Mouse (Mus musculus) induced T-regulatory cell, adult 2 months (primary cell): ENCODE measurements at regions not wholly inside any gene's neighbourhood (a gene's known extent, or its start where the extent isn't known, plus 50 kb on each side); places are given as distances from the start of the nearest gene placed in this dataset.
A peak's percentile ranks its signal among the peaks of the same experiment; 100 is the strongest.

ENCODE experiments used
- DNase-seq: peaks from one replicate; pipeline ENCODE4 v3.0.0-alpha.2; 2012; ENCODE audit warnings: low read depth

DNA sequence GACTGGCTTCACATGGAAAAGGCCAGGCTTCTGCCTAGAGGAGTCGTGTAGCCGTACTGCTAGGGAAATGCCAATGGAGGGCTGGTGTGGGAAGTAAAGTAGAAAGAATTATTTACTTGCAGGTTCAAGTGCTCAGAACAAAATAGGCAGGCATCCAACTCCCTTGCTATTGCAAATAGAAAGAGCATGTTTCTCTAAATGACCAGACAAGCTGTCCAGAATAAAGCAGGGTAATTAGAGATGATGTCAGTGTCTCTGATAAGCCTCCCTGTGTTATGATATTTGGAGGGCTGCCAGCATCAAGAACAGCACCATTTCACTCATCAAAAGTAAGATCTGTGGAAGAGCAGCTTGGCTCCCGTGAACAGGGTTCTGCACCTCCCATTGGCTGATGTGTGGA is 192.4 kb downstream of the Usp46 start:
- DNase-seq, result no peak

DNA sequence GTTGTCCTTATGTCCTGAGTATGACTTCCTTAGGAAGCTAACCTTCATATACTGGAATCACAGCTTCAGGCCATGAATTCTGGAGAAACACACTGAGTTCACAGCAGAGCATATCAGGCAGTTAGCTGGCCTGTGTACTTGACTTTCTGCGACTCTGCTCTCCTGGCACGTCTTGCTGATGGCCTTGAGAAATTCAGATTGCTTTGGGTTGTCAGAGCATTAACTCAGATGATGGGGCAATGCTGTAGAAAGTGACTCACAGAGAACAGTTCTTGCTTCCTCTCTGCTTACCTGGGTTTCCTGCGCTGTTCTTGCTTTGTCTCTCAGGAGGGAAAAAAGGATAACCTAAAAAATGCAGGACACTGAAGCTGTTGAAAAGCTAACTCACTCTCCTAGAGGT is 187.3 kb downstream of the Usp46 start:
- DNase-seq, result no peak

DNA sequence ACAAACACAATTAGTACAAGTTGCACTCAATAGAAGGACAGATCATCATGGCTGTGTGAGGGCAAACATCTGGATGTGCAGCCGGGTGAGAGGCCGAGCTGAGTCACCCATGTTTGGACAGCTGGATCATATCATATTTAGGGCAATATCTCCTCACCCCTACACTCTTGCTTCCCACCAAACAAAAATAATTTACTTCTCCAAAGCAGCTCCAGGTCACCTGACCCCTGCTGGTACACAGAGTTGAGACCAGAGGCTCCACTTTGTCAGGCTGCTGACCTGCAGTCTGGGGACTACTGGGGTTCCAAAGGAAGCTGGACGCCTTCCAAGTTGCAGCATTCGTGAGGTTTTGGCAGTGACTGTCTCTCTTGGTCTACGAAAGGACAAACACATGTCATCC is 186.3 kb downstream of the Usp46 start:
- DNase-seq, result no peak

DNA sequence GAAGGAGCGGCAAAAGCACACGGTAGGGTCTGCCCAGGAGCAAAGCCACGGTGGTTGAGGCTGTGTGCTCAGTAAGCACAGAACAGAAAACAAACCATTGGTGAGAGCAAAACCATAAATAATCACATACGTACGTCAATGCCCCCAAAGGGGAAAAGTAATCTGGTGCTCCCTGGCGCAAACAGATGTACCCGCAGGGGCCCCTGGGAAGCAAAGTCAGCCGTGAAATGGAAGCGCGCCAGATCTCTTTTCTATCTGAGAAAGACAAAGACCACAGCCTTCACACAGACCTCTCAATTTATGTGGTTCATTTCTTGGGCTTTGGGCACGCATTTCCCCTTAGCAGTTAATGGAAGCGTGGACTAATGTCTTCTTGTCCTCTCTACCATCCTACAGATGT is 183.2 kb downstream of the Usp46 start:
- no peak for DNase-seq

DNA sequence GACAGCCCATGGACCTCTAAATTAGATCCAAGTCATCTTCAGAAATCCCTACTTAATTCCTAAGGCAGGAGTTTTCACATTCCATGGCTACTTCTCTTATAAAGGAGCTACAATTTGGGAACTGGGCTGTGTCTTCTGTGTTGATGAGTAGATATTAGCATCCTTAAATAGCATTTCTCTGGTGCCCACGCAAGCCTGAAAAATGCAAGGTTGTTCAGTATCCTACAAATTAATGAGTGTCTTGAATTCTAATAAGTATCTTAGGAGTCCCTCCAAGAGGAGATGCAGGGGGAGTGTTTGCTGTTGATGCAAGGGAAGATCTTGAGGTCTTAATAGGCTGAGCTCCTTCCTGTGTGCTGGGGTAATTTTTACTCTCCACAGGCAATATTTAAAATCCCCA is 182.5 kb downstream of the Usp46 start:
- no peak for DNase-seq

DNA sequence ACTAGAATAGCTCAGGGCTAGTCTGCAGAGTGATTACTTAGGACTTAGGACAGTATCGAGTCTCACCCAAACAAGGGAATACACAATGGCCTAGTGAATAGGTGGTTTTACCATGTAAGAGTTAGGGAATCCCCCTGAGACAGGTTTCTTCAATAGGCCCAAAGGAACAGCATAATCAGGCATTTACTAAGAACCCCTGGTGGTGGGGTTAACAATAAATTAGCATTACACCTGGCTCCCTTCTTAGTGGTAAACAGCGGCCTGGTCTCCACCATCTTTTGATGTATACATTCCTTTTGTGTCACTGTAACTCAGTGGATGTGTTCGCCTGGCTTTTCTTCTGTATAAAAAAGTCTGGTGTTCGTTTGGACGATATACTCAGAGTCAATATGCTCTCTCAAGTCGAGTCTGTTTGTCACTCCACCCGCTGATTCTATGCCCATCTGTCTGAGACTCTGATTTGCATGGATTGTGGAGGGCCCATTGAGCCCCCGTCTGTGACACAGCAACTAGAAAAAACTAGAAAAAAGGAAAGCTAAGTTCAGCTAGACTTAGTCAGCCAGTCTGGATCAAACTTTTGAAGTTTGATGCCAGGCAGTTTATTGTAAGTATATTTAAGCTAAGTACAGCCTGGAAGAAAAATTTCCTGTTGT is 180.8 kb downstream of the Usp46 start:
- DNase-seq, result no peak

DNA sequence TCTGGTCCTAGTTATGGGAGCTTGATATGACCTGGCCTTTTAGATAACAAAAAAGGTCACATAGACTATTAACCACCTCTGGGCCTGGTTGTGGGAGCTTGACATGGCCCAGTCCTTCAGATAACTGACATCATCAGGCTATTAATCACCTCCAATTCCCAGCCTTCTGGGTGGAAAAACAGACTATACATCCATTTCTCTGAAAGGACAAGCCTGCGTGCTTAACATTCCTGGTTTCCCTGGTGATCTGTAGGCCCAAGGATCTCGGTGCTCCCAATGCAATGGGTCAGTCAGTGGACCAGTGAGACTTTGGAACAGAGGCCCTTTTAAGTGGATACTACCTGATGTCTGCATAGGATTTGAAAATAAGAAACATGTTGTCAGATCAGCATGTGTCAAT is 179.8 kb downstream of the Usp46 start:
- no peak for DNase-seq

DNA sequence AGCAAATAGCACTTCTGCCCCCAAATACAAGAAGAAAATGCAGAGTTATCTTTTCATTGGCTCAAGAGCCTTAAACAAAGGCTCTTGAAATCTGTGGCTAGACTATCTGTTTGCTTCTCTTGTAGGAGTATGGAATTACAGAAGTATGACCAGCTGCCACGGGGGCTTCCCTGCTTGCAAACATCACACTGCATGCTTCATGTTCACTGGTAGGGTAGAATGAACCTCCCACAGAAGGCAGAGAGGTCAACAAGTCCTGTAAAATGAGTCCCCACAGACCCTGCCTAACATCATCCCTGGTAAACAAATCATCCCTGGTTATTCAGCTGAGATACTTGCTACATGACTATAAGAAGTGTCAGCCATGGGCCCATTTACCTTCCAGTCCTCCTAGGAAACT is 178.9 kb downstream of the Usp46 start:
- DNase-seq, result no peak

DNA sequence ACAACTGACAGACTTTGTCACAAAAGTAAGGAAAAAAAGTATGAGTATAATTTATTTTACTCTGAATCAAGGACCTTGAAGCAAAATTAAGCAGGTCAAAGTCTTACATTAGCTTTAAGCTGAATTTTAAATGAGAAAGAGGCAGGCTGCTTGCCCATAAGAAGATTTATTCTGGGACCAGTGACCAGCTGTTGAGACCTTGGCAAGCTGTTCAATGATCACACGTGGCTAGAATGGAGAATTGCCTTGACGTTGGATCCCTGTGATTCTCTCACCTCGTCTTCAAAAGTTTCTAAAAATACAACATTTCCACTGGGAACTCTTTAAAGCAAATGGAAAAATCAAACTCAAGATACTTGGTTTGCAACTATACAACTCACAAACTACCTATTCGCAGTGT is 177.3 kb downstream of the Usp46 start:
- DNase-seq, result no peak

DNA sequence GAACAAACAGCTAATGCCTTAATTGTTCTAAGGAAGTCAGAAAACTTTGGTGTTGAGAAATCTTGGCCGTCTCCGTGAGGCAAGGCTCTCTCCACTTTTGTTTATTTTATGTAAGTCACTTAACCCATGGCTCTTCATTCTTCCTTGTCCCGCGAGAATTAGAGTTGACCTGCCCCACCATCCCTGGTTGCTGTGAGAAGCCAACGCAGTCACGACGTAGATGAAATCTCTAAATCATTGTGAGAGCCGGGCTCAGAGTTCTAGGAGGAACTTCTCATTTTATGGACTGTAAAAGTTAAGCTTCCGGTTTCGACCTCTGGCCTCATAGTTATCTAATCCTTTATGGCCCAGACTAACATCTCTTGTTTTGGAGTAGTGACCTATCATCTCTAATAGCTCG is 176.6 kb downstream of the Usp46 start:
- DNase-seq, result no peak

DNA sequence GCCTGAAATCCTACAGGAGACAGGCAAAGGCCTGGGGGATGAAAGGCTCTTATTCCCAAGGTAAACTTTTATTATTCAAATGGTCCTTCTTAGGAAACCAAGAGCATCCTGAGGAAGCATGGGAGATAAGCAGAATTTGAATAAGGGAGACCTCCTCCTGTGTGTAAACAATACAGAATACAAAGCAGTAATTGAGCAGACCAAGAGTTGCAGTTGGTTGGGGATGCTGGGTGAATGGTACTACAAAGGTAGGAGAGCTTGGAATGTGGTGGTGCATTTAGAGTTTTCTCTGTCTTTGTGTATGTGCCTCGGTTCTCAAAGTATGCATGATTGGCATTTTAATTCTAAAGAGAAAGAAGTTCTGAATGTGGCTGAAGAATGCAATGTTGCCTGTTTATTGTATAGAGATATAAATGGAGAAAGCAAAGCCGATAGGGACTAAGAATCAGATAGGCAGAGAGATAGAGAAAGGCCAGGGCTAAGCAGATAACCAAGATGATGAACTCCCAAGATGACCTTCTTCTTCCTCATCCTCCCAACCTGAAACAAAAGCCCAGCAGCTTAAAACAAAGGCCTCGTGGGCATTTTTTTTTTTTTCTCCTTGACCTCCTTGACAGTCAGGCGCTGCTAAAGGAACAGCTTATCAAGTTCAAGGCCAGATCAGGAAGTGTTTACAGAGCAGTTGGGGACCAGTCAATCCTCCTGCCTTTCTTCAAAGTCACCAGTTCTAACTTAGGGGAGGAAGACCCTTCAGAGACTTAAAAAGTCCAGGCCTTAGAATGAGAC is 175.6 kb downstream of the Usp46 start:
- DNase-seq, result no peak

DNA sequence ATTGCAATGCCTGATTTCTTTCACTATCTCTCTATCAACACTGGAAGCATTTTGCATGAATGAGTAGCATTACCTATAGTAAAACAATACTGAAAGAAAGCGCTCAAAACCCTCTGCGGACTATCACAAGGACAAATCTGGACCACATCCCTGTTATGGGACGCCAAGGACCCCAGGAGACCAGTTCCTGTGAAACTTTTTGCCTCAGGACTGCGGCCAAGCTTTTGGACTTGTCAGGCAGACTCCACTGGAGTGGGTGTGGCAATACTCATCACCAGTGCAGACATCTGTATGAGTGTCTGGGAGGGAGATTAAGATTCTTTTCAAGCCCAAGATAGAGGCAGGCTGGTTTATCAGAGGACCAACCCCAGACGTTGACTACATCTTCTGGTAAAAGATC is 173.0 kb downstream of the Usp46 start:
- no peak for DNase-seq

DNA sequence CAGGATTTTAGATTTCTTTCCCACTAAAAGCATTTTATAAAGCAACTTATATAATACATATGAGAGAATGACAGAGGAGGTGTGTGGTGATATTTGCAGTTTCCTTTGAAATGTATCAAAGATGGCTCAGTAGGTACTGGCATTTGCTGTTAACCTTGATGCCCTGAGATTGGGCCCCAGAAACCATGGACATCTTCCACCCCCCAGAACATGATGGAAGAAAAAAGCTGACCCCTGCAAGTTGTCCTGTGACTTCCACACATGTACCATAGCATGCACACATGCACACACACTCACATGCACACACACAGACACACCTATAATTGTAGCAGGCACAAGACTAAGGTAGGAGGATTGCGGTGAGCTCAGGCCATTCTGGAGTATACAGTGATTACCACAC is 171.4 kb downstream of the Usp46 start:
- DNase-seq, result no peak

DNA sequence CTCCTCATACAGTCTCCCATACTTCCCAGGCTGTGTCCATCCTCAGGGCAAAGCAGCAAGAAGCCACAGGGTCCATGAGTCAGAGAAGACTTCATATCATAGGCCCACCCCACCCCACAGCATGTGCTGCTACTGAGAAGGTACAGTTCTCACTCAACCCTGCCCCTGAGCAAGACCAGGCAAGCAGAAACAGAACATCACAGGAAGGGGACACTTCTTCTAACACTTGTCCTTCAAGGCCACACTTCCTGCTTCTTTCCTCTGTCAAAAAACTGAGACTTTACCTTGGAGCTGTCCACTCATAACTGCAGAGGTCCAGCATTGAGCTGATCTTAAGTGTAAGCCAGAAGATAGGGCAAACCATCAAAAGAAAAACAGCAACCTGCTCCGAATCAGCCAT is 166.6 kb downstream of the Usp46 start:
- no peak for DNase-seq

DNA sequence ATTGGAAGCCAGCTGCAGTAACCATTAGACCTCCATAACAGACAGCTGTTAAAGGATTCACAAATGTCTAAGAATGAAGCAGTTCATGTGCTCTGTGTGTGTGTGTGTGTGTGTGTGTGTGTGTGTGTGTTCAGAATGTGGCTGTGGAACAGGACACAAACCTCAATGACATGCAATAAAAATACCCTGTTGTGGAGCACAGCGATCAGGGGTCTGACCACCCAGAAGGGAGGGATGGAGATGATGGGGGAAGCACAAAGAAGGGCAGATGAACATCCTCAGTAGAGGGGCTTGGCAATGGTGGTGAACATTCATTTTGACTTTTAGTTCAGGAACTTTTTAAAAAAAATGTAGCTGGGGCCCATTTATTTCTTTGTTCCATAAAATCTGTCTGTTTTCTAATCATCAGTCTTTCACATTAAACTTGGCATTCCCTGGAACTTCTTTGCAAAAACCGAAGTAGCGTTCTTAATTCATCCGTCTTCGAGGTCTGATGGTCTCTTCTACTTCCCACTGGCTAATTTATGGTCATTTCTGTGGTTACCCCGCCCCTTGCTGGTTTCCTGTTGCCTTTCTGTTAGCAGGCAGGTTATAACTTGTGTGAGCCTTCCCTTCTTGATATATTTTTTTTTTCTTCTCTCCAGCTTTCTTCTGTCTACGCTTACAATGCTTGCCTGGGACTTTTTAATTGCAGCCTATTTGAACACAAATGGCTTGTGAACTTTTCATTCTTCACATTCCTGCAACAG is 165.6 kb downstream of the Usp46 start:
- peak; percentile 12 for DNase-seq

DNA sequence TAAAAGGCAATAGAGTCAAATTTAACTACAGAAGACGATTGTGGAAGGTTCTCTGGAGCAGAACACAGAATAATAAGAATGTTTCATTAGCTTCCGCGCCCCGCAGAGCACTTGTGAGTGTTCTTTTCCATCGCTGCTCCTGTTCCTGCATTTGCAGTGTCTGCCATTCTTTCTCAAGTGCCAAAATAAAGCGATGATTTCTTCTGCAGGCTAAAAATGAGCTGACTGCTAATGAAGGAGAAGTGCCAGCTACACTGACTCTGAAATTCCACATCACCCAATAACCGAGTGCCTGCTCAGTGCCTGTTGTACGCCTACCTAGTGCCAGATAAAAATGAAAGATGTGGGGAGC is 165.0 kb downstream of the Usp46 start:
- peak; percentile 1 for DNase-seq

DNA sequence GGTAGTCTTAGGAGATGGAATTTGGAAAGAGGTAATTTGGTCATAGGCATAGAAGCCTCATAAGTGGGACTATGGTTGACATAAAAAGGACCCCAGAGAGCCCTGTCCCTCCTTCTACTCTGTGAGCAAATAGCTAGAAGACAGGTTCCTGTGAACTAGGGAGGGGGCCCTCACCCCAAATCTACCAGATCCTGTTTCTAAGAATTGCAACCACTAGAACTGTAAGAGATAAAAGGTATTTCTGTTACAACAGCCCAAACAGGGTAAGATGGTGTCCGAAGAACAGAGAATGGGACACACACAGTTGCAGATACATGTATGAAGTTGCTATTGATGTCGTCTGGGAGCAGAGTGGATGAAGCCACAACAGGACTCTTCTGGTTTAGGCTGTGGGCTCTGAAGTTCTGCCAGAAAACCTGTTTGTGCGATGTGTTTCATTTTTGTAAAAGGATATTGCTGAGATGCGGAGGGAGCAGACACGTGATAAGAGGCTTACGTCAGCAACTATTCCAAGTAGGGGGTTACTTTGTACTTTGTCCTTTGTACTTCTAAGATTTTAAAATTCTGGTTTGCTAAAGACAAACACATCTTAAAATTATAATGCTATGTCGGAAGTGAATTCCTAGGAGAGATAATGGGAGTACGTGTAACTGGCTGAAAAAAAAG is 164.0 kb downstream of the Usp46 start:
- DNase-seq, result peak; percentile 25

DNA sequence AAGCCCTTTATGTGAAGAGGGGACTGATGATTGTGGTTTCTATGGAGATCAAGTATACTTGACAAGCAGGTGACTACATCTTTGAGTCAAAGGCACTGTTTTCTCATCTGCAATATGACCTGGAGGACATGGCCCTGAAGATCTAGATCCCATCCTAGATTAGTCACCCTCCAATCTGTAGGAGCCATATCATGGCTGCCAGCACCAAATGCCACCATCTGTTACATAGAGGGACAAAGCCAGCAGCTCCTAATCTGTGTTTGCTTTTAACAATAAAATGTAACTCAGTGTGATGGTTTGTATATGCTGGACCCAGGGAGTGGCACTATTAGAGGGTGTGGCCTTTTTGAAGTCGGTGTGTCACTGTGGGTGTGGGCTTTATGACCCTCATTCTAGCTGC is 156.1 kb downstream of the Usp46 start:
- DNase-seq, result no peak

DNA sequence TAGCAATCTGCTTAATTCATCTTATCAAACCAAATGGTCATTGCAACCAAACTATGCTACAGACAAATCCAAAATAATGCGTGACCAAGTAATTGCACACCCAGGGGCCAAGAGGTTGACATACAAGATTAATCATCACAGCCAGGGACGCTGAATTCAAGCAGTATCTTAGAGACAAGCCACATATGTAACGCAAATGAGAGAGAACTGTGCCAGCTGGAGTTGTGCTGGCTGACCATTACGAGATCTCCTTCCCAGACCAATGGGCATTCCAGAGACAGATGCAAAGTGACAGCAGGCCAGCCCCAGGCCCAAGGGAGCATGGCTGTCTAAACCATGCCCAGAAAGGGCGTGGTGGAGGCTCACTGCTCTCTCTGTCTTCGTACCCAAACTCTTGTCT is 155.1 kb downstream of the Usp46 start:
- DNase-seq, result no peak

DNA sequence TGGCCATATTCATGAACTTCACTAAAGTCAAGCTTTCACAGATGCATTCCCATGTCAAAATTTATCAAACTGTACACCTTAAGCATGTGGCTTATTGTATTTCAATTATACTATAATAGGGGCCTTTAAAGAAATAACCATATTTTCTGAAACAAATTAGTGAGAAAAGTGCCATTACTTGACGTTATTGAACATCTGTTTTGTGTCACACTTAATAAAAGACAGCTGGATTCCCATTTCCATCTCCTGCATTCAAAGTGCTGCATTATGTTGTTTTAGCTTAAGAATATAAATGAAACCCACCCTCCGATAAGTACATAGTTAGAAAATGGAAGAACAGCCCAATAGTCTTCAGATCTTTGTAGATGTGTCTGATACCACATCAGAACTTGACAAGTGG is 150.2 kb downstream of the Usp46 start:
- DNase-seq, result no peak

DNA sequence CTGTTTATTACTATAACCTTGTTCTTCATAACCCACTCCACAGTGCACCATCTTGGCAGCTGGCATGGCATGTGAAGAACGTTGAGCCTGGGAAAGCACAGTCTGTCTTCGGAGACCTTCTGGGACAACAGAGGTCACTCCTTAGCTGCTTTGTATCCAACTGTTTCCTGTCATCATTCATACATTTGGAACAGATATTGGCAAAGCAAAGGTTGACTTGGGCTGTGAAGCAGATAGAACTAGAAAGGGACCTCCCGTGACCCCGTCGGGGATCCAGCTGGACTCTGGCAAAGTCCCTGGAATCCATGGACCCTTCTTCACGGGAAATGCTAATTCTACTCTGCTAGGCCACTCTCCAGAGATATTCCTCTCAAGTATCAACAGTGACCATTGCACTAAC is 148.3 kb downstream of the Usp46 start:
- DNase-seq, result no peak

DNA sequence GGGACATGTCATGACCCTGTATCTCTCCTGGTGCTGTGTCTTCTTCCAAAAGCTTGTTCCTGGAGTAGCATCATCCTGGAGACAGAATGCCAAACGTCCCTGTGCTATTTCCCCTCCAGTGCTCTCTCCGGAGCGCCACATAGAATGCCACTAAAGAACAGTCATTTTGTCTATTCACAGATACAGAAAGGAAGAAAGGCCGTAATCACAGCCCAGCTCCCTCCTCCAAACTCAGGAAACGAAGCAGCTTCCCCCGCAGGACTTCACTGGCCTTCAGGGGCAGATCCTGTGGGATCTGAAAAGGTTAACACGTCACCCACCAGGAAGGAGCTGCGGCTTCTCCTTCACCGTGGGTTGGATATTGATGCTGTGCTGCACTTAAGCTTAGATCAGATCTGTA is 140.7 kb downstream of the Usp46 start:
- DNase-seq, result no peak

DNA sequence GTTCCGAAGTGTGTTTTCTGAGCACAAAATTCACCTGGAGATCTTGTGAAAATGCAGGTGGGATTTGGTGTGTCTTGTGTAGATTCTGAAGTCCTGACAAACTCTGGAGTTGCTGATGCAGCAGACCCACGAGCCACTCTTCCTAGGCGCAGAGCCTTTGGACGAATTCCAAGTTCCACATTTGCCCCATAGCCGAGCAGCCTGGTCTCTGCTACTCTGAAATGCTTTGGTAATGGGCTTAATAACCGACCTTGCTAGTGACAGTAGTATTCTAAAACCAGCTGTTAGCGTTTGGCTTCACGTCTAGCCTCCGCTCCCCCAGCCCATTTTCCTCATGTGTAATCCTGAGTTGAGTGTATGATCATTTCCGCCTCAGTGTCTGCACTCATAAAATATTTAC is 139.5 kb downstream of the Usp46 start:
- DNase-seq, result no peak
